Mouse (Mus musculus): Measurements from ENCODE around the gene Slc4a10. TPM values are rescaled to one million over a fixed set of nuclear protein-coding genes. Genes with fewer than 3 reads are reported as not detected.

The Slc4a10 gene
- total RNA-seq, 2 experiments from 2014 or later, result 0.20 to 1.2 TPM

- Histone ChIP-seq H3K27ac (no peak overlapping the region), H3K4me3 (no peak overlapping the region)
- no peak for DNase-seq
- no peak for TF ChIP-seq CTCF (IDR thresholded peaks at IDR 0.05)
- intact Hi-C loops (cut with DNase I), result no loop called here
Observed at GRCm38 (mm10) chr2:62293846-62294245, 247.6 kb downstream of the Slc4a10 start.

- no peak overlapping the region for H3K27ac ChIP-seq
- TF ChIP-seq CTCF (IDR thresholded peaks at IDR 0.05), result no peak
- intact Hi-C loops (cut with DNase I), result no loop called here
- H3K4me3 ChIP-seq, result no peak overlapping the region
- DNase-seq, result no peak
Observed at GRCm38 (mm10) chr2:62301716-62302115, 255.5 kb downstream of the Slc4a10 start.

- H3K4me3 ChIP-seq, result no peak overlapping the region
- intact Hi-C loops (cut with DNase I), result no loop called here
- no peak for DNase-seq
- no peak overlapping the region for H3K27ac ChIP-seq
- TF ChIP-seq CTCF (IDR thresholded peaks at IDR 0.05), result no peak
Observed at GRCm38 (mm10) chr2:62306978-62307377, 260.7 kb downstream of the Slc4a10 start.

- no peak for TF ChIP-seq CTCF (IDR thresholded peaks at IDR 0.05)
- no peak overlapping the region for H3K4me3 ChIP-seq
- no peak overlapping the region for H3K27ac ChIP-seq
- intact Hi-C loops (cut with DNase I), result no loop called here
- DNase-seq, result no peak
Observed at GRCm38 (mm10) chr2:62307477-62307876, 261.2 kb downstream of the Slc4a10 start.

GRCm38 (mm10) chr2:62316930-62317329, 270.7 kb downstream of the Slc4a10 start:
- DNase-seq, result no peak
- H3K4me3 ChIP-seq, result no peak overlapping the region
- H3K27ac ChIP-seq, result no peak overlapping the region
- intact Hi-C loops (cut with DNase I), result no loop called here
- TF ChIP-seq CTCF (IDR thresholded peaks at IDR 0.05), result no peak

- DNase-seq, result no peak
- intact Hi-C loops (cut with DNase I), result no loop called here
- no peak overlapping the region for H3K4me3 ChIP-seq
- H3K27ac ChIP-seq, result no peak overlapping the region
- no peak for TF ChIP-seq CTCF (IDR thresholded peaks at IDR 0.05)
Observed at GRCm38 (mm10) chr2:62319489-62319888, 273.2 kb downstream of the Slc4a10 start.

- Histone ChIP-seq H3K4me3 (no peak overlapping the region), H3K27ac (no peak overlapping the region)
- intact Hi-C loops (cut with DNase I), result no loop called here
- TF ChIP-seq CTCF (IDR thresholded peaks at IDR 0.05), result no peak
- DNase-seq, result peak; percentile 27
Observed at GRCm38 (mm10) chr2:62323078-62323637, 276.9 kb downstream of the Slc4a10 start.

- Histone ChIP-seq H3K27ac (peak overlapping the region; percentile 76), H3K4me3 (no peak overlapping the region; the same call in 1 of the 2 replicates)
- intact Hi-C loops (cut with DNase I), result no loop called here
- peak; percentile 83 for DNase-seq
- no peak for TF ChIP-seq CTCF (IDR thresholded peaks at IDR 0.05)
Observed at GRCm38 (mm10) chr2:62325388-62325787, 279.1 kb downstream of the Slc4a10 start.

GRCm38 (mm10) chr2:62331913-62332312, 285.7 kb downstream of the Slc4a10 start:
- H3K4me3 ChIP-seq, result no peak overlapping the region
- DNase-seq, result no peak
- no peak overlapping the region for H3K27ac ChIP-seq
- intact Hi-C loops (cut with DNase I), result no loop called here
- TF ChIP-seq CTCF (IDR thresholded peaks at IDR 0.05), result no peak

- Histone ChIP-seq H3K27ac (no peak overlapping the region), H3K4me3 (no peak overlapping the region)
- no peak for TF ChIP-seq CTCF (IDR thresholded peaks at IDR 0.05)
- no peak for DNase-seq
- intact Hi-C loops (cut with DNase I), result no loop called here
Observed at GRCm38 (mm10) chr2:62332465-62332864, 286.2 kb downstream of the Slc4a10 start.

GRCm38 (mm10) chr2:62334397-62335243, 288.4 kb downstream of the Slc4a10 start:
- TF ChIP-seq CTCF (IDR thresholded peaks at IDR 0.05), result no peak
- no peak overlapping the region for H3K4me3 ChIP-seq
- intact Hi-C loops (cut with DNase I), result no loop called here
- no peak for DNase-seq
- no peak overlapping the region for H3K27ac ChIP-seq

- no peak overlapping the region for H3K27ac ChIP-seq
- intact Hi-C loops (cut with DNase I), result no loop called here
- DNase-seq, result no peak
- no peak overlapping the region for H3K4me3 ChIP-seq
- no peak for TF ChIP-seq CTCF (IDR thresholded peaks at IDR 0.05)
Observed at GRCm38 (mm10) chr2:62337086-62337485, 290.8 kb downstream of the Slc4a10 start.

GRCm38 (mm10) chr2:62339222-62339944, 293.1 kb downstream of the Slc4a10 start:
- DNase-seq, result no peak
- no peak for TF ChIP-seq CTCF (IDR thresholded peaks at IDR 0.05)
- Histone ChIP-seq H3K4me3 (no peak overlapping the region), H3K27ac (no peak overlapping the region)
- intact Hi-C loops (cut with DNase I), result no loop called here
